ENCODE assay signal across 13 mouse cellular contexts in the genomic region with DNA sequence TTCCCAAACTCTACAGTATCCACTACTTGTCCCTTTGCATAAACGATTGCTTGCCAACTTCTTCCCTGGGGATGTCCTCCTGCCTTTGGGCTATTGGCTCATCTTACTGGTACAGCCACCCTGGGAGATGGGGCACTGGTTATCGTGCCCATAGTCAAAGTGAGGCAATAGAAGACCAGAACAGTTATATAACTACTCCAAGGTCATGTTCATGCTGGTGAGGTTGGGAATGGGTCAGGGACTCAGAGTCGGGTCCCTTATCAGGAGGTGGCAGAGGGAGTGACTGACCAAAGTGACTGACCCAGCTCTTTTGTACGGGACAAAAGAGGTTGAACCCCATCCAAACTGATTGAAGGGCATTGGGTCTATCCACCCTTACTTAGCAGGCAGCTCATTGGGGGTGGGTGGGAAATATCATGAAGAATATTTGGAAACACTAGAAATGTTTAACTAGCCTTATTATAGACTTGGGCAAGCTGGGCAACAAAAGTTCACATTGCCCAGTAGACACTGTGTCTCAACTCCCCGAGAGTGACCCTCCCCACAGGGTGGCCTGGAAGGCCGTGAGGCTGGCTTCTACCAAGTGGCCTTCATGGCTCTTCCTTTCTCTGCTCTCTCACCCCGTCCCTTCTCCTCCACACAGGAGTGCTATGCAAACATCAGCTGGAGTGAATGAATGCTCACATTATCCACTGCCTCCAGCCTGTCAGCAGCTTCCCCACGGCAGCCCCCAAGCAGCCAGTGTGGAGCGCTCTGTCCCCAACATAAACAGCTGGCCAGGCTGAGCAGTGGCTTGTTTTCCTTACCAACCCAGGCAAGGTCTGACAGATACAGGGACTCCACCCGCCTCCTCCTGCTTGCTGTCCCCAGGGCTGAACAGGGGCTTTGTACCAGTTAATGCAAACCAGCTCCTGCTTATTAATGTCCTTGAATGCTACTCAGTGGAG.
DNase-seq lines count a peak whose midpoint lies in the region; ATAC-seq lines count a peak whose summit lies in the region.
"Had no signal": no experiment of that assay in that cellular context is flagged by ENCODE, and none has a peak within 500 bp of the region (broad histone marks: within the 10 kb centered on the region; RNA-seq: fewer than 3 reads in every experiment).

No protein-coding gene starts in this region.

- no peak for DNase-seq in heart, embryonic 10.5 days (ENCODE audit: low spot score)
- no peak for DNase-seq in heart, postnatal 25 days (ENCODE audit: low spot score)
- no peak for DNase-seq in midbrain, embryonic 10.5 days (ENCODE audit: low spot score)
- no peak for DNase-seq in retina, postnatal 1 day
- DNase-seq in kidney, postnatal 4 days, result no peak
- DNase-seq: cerebellum, adult 8-10 months; kidney, adult 8-10 months; midbrain, embryonic 14.5 days; right cerebral cortex, adult 18-20 months had no signal

- ATAC-seq in midbrain, embryonic 16.5 days, result no peak
- peak; percentile 60; the same call in 1 of the 2 replicates for ATAC-seq in embryonic facial prominence, embryonic 12.5 days (ENCODE audit: insufficient number of reproducible peaks, insufficient read depth, low FRiP score, low TSS enrichment)
- ATAC-seq in stomach, embryonic 14.5 days (ENCODE audit: insufficient number of reproducible peaks, insufficient read depth, low FRiP score, low read depth), result peak; percentile 28; the same call in 1 of the 2 replicates

- no peaks in the 10 kb centered on the region for H3K9me3 ChIP-seq in heart, embryonic 10.5 days
- no peaks in the 10 kb centered on the region for H3K9me3 ChIP-seq in midbrain, embryonic 10.5 days (replicated peaks)
- H3K9me3 ChIP-seq in midbrain, embryonic 16.5 days (replicated peaks; ENCODE audit: control insufficient read depth, low read length, poor library complexity, severe bottlenecking), result no peaks in the 10 kb centered on the region
- H3K9me3 ChIP-seq in embryonic facial prominence, embryonic 12.5 days, result no peaks in the 10 kb centered on the region
- no peaks in the 10 kb centered on the region for H3K9me3 ChIP-seq in stomach, embryonic 14.5 days (ENCODE audit: control insufficient read depth, low read depth, low read length)
- H3K9me3 ChIP-seq: liver, embryonic 15.5 days had no signal

- no peaks in the 10 kb centered on the region for H3K36me3 ChIP-seq in heart, embryonic 10.5 days
- no peaks in the 10 kb centered on the region for H3K36me3 ChIP-seq in midbrain, embryonic 10.5 days
- no peaks in the 10 kb centered on the region for H3K36me3 ChIP-seq in midbrain, embryonic 16.5 days (ENCODE audit: control insufficient read depth, insufficient read depth, low read length)
- no peaks in the 10 kb centered on the region for H3K36me3 ChIP-seq in embryonic facial prominence, embryonic 12.5 days
- no peaks in the 10 kb centered on the region for H3K36me3 ChIP-seq in stomach, embryonic 14.5 days (ENCODE audit: control insufficient read depth, insufficient read depth, low read length)
- H3K36me3 ChIP-seq: liver, embryonic 15.5 days had no signal

- H3K4me2 ChIP-seq in midbrain, embryonic 16.5 days (ENCODE audit: low read length), result no peak overlapping the region
- no peak overlapping the region for H3K4me2 ChIP-seq in embryonic facial prominence, embryonic 12.5 days (replicated peaks)
- H3K4me2 ChIP-seq in stomach, embryonic 14.5 days (replicated peaks; ENCODE audit: low read depth, low read length), result no peak overlapping the region
- H3K4me2 ChIP-seq: liver, embryonic 15.5 days had no signal

- intact Hi-C loops in heart, postnatal 25 days (cut with DNase I), result no loop called here

- H3K4me3 ChIP-seq in heart, embryonic 10.5 days, result no peak overlapping the region
- H3K4me3 ChIP-seq in midbrain, embryonic 10.5 days, result no peak overlapping the region
- no peak overlapping the region for H3K4me3 ChIP-seq in midbrain, embryonic 16.5 days (ENCODE audit: low read depth, low read length)
- H3K4me3 ChIP-seq in embryonic facial prominence, embryonic 12.5 days, result no peak overlapping the region
- H3K4me3 ChIP-seq in stomach, embryonic 14.5 days (ENCODE audit: low read depth, low read length), result no peak overlapping the region
- H3K4me3 ChIP-seq: liver, embryonic 15.5 days had no signal

- H3K4me1 ChIP-seq in heart, embryonic 10.5 days, result peaks cover 28% of the 10 kb centered on the region
- H3K4me1 ChIP-seq in midbrain, embryonic 10.5 days, result peaks cover 19% of the 10 kb centered on the region
- no peaks in the 10 kb centered on the region for H3K4me1 ChIP-seq in midbrain, embryonic 16.5 days (ENCODE audit: control insufficient read depth, insufficient read depth, low read length)
- peaks cover 14% of the 10 kb centered on the region for H3K4me1 ChIP-seq in embryonic facial prominence, embryonic 12.5 days
- H3K4me1 ChIP-seq in stomach, embryonic 14.5 days (ENCODE audit: control insufficient read depth, insufficient read depth, low read length), result peaks cover 9% of the 10 kb centered on the region; the same call in 1 of the 2 replicates

- H3K9ac ChIP-seq in midbrain, embryonic 16.5 days (ENCODE audit: low read depth, low read length), result no peak overlapping the region
- H3K9ac ChIP-seq in embryonic facial prominence, embryonic 12.5 days, result no peak overlapping the region
- no peak overlapping the region for H3K9ac ChIP-seq in stomach, embryonic 14.5 days (replicated peaks; ENCODE audit: low read depth, low read length)
- H3K9ac ChIP-seq: liver, embryonic 15.5 days had no signal

- WGBS in heart, embryonic 10.5 days, result 49% methylated on average over 10 of the region's 10 CpGs
- 69% methylated on average over 10 of the region's 10 CpGs for WGBS in midbrain, embryonic 10.5 days
- 74% methylated on average over 10 of the region's 10 CpGs for WGBS in midbrain, embryonic 16.5 days
- WGBS in embryonic facial prominence, embryonic 12.5 days, result 43% methylated on average over 10 of the region's 10 CpGs
- WGBS in stomach, embryonic 14.5 days, result 58% methylated on average over 10 of the region's 10 CpGs

- H3K27me3 ChIP-seq in heart, embryonic 10.5 days (ENCODE audit: insufficient read depth, poor library complexity, severe bottlenecking), result no peaks in the 10 kb centered on the region
- no peaks in the 10 kb centered on the region for H3K27me3 ChIP-seq in midbrain, embryonic 10.5 days (ENCODE audit: low read depth, poor library complexity, severe bottlenecking)
- H3K27me3 ChIP-seq in midbrain, embryonic 16.5 days (ENCODE audit: control insufficient read depth, insufficient read depth, low read depth, low read length), result no peaks in the 10 kb centered on the region
- H3K27me3 ChIP-seq in embryonic facial prominence, embryonic 12.5 days, result no peaks in the 10 kb centered on the region
- no peaks in the 10 kb centered on the region for H3K27me3 ChIP-seq in stomach, embryonic 14.5 days (ENCODE audit: control insufficient read depth, insufficient read depth, low read length)
- H3K27me3 ChIP-seq: liver, embryonic 15.5 days had no signal

- H3K27ac ChIP-seq in heart, embryonic 10.5 days, result peak overlapping the region; percentile 24; the same call in 1 of the 2 replicates
- H3K27ac ChIP-seq in midbrain, embryonic 10.5 days (replicated peaks), result peak overlapping the region; percentile 49; the same call in 1 of the 2 replicates
- no peak overlapping the region for H3K27ac ChIP-seq in midbrain, embryonic 16.5 days (ENCODE audit: low read length)
- peak overlapping the region; percentile 77 for H3K27ac ChIP-seq in embryonic facial prominence, embryonic 12.5 days
- no peak overlapping the region for H3K27ac ChIP-seq in stomach, embryonic 14.5 days (ENCODE audit: low read length)
- H3K27ac ChIP-seq: liver, embryonic 15.5 days had no signal

Comparison
In these comparisons a context has a peak if more than half of its experiments do, and no peak if none do; other contexts are left out.
1. H3K27ac ChIP-seq: peak in heart, embryonic 10.5 days (single experiment), midbrain, embryonic 10.5 days (single experiment) and embryonic facial prominence, embryonic 12.5 days (single experiment); none in midbrain, embryonic 16.5 days (single experiment) and stomach, embryonic 14.5 days (single experiment).